Mouse (Mus musculus) stomach, postnatal 0 days (tissue): ENCODE data around the gene Ndufs7.

Experiments used
- CTCF ChIP-seq: IDR thresholded peaks from 2 replicates; pipeline ENCODE4 v1.5.1; 2016; ENCODE audit warnings: antibody characterized with exemption, low read depth, mild to moderate bottlenecking, moderate library complexity
- EP300 ChIP-seq: optimal IDR thresholded peaks from 2 replicates; pipeline ENCODE3; 2016; ENCODE audit warnings: antibody characterized with exemption

- TF ChIP-seq EP300 (no peak), CTCF (no peak)
Measured at GRCm38 (mm10) chr10:80262776-80263365, 13.9 kb downstream of the Ndufs7 start.
